ENCODE assay signal across 20 mouse cellular contexts in genomic region chr8:108869935-108870334, GRCm38 (mm10).
"Had no signal": no experiment of that assay in that cellular context is flagged by ENCODE, and none has a peak within 500 bp of the region (broad histone marks: within the 10 kb centered on the region; RNA-seq: fewer than 3 reads in every experiment).

No protein-coding gene starts in this region.

- H3K4me2 ChIP-seq: forebrain, embryonic 15.5 days; heart, embryonic 12.5 days; hindbrain, embryonic 13.5 days; hindbrain, embryonic 15.5 days; limb, embryonic 13.5 days; limb, embryonic 15.5 days had no signal

- H3K27me3 ChIP-seq: forebrain, embryonic 15.5 days; heart, embryonic 12.5 days; hindbrain, embryonic 13.5 days; hindbrain, embryonic 15.5 days; limb, embryonic 13.5 days; limb, embryonic 15.5 days had no signal

- ATAC-seq: forebrain, embryonic 15.5 days; forebrain, postnatal 0 days; hindbrain, postnatal 0 days; intestine, embryonic 16.5 days had no signal

- H3K9me3 ChIP-seq: forebrain, embryonic 15.5 days; hindbrain, embryonic 15.5 days; limb, embryonic 15.5 days had no signal

- H3K9ac ChIP-seq: forebrain, embryonic 15.5 days; forebrain, postnatal 0 days; heart, embryonic 12.5 days; hindbrain, embryonic 13.5 days; hindbrain, embryonic 15.5 days; limb, embryonic 13.5 days; limb, embryonic 15.5 days had no signal

- H3K4me1 ChIP-seq: forebrain, embryonic 15.5 days had no signal

- H3K36me3 ChIP-seq: forebrain, embryonic 15.5 days; hindbrain, embryonic 15.5 days had no signal

- H3K4me3 ChIP-seq: forebrain, embryonic 15.5 days; heart, embryonic 12.5 days; hindbrain, embryonic 13.5 days; hindbrain, embryonic 15.5 days; limb, embryonic 13.5 days; limb, embryonic 15.5 days had no signal

- DNase-seq: forebrain, postnatal 0 days; gastrocnemius, postnatal 14 days; gastrocnemius, postnatal 36 days; heart, postnatal 10 days; heart, postnatal 36 days; kidney, adult 11 months; kidney, adult 8-10 months; kidney, postnatal 10 days; kidney, postnatal 36 days; layer of hippocampus, adult 9-11 months; layer of hippocampus, postnatal 36 days; left cerebral cortex, postnatal 4 days had no signal

- H3K27ac ChIP-seq: forebrain, embryonic 15.5 days; hindbrain, embryonic 13.5 days; hindbrain, embryonic 15.5 days; hindbrain, postnatal 0 days; limb, embryonic 13.5 days; limb, embryonic 15.5 days had no signal
